Mouse (Mus musculus) thymus, adult 2 months (tissue): Measurements from ENCODE around the gene Ghr. TPM values are rescaled to one million over a fixed set of nuclear protein-coding genes. Genes with fewer than 3 reads are reported as not detected.

Experiments
- DNase-seq: peaks from one replicate; pipeline ENCODE4 v3.0.0; 2021
- H3K27ac ChIP-seq: fragments of 200-500 bp; 2 replicates; pipeline ENCODE4 v1.5.1; 2012; ENCODE audit warnings: low read length, control low read depth; ENCODE audit not compliant: control insufficient read depth, insufficient read depth
- H3K27me3 ChIP-seq: fragments of 200-500 bp; 2 replicates; pipeline ENCODE4 v1.6.1; 2012; ENCODE audit warnings: mild to moderate bottlenecking, low read length, moderate library complexity, mixed read lengths; ENCODE audit not compliant: control insufficient read depth, insufficient read depth
- H3K36me3 ChIP-seq: fragments of 200-500 bp; 2 replicates; pipeline ENCODE4 v1.6.1; 2012; ENCODE audit warnings: mild to moderate bottlenecking, low read length, moderate library complexity; ENCODE audit not compliant: control insufficient read depth, insufficient read depth
- H3K4me1 ChIP-seq: fragments of 200-500 bp; replicated peaks from 2 replicates; pipeline ENCODE4 v1.6.1; 2012; ENCODE audit warnings: low read length; ENCODE audit not compliant: control insufficient read depth, insufficient read depth
- H3K4me3 ChIP-seq: fragments of 200-500 bp; 2 replicates; pipeline ENCODE4 v1.5.1; 2012; ENCODE audit warnings: mild to moderate bottlenecking, low read length, control low read depth, moderate library complexity; ENCODE audit not compliant: control insufficient read depth, insufficient read depth
- CTCF ChIP-seq: fragments of 200-500 bp; IDR thresholded peaks from 2 replicates; pipeline ENCODE4 v1.5.1; 2012; ENCODE audit warnings: mild to moderate bottlenecking, control low read depth, low read length, moderate library complexity, borderline replicate concordance; ENCODE audit not compliant: control insufficient read depth, poor library complexity, insufficient read depth; ENCODE audit errors: extremely low read depth
- POLR2A ChIP-seq: fragments of 200-500 bp; IDR thresholded peaks from 2 replicates; pipeline ENCODE4 v1.6.1; 2012; ENCODE audit warnings: mild to moderate bottlenecking, low read length, control low read depth, moderate library complexity; ENCODE audit not compliant: control insufficient read depth, poor library complexity, insufficient read depth; ENCODE audit errors: extremely low read depth
- WGBS: fragments of 180-500 bp; shearing (Covaris S2); methylation state at CpG from one replicate; pipeline ENCODE4 v1.1.7; 2018; 5-methylcytosine and 5-hydroxymethylcytosine counted together
- polyA plus RNA-seq: library from polyadenylated mRNA; depleted of rRNA; stranded (reverse); fragments of >200 nt; gene quantifications from 2 replicates; pipeline ENCODE4 v1.2.3, GENCODE M21; 2012

The Ghr gene
- polyA plus RNA-seq, 1 experiment: 7.3 TPM

DNA sequence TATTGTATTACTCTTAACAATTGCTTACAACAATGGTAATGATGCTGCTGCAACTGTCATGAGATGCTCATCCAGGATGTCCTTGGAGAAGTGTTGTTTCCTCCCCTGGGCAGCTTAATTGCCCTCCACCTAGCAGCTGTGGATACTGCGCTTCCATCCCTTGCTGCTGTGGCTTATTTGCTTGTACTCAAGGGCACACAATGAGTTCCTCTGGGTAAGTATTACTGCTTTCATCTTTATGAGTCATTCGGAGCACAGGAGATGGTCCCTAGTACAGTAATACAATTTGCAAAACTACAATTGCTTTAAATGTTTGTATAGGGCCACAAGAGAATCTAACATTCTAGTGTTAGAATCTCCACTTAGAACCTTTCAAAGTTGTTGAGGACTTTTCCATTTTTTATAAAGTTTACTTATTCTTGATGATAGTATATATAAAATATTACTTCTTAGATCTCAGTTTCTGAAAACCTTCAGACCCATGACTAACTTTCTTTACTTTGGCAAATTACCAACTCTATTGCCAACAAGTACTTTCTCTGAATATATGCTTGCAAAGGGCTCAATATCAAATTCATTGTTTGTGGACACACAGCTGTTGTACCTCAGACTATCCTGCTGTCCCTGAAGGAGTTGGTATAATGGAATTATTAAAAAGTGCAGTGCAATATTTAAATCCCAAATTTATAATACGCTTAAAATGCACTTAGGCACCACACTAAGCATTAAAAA lies 185.8 kb downstream of the Ghr start:
- 92% methylated on average over 3 of the region's 3 CpGs for WGBS
- H3K36me3 ChIP-seq: no peaks in the 10 kb centered on the region
- no peak for DNase-seq
- TF ChIP-seq POLR2A (no peak), CTCF (no peak)
- no peak overlapping the region for H3K27ac ChIP-seq
- H3K27me3 ChIP-seq: no peaks in the 10 kb centered on the region
- no peak overlapping the region for H3K4me3 ChIP-seq
- no peaks in the 10 kb centered on the region for H3K4me1 ChIP-seq

DNA sequence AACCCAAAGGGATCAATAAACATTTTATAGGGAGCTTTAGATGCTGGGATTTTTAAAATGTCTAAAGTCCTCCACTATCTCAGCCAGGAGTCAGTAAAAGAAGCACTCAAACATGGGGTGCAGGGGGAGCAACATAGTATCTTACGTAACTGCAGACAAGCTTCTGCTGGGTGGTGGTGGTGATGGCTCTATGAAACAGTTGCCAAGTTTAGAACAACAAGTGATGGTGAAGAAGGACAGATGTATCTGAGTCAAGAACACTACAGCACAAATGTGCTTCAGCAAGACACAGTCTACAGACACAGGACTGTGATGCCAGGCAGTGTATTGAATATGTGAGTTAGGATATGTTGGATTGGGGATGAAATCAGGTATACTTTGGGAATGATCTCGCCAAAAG lies 187.1 kb downstream of the Ghr start:
- 88% methylated on average over 2 of the region's 2 CpGs for WGBS
- Histone ChIP-seq H3K27ac (no peak overlapping the region), H3K27me3 (no peaks in the 10 kb centered on the region)

DNA sequence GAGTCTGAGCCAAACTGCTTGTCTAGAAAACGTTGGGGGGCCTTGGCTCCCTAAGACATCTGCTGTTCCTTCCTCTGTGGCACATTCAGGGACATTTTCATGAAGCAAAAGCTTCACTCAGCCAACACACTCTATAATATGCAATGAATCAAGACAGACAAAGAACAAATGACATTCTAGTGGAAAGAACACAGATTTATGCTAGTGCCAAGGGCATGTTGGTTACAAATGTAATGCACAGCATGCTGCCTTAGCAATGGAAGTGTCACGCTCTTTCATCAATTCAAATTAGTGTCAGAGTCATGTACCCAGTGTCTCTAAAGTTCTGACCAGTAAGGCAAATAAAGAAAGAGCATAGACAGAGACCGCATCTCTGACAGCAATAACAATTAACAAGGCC lies 187.6 kb downstream of the Ghr start:
- H3K4me1 ChIP-seq: no peaks in the 10 kb centered on the region
- WGBS: 86% methylated on average over 3 of the region's 3 CpGs
- no peaks in the 10 kb centered on the region for H3K36me3 ChIP-seq
- no peaks in the 10 kb centered on the region for H3K27me3 ChIP-seq
- no peak overlapping the region for H3K27ac ChIP-seq
- no peak for DNase-seq
- TF ChIP-seq CTCF: no peak
- no peak for TF ChIP-seq POLR2A
- H3K4me3 ChIP-seq: no peak overlapping the region

More for the DNA sequence above, 187.1 kb downstream of the Ghr start:
- Histone ChIP-seq H3K36me3 (no peaks in the 10 kb centered on the region), H3K4me3 (no peak overlapping the region), H3K4me1 (no peaks in the 10 kb centered on the region)
- no peak for TF ChIP-seq CTCF
- no peak for TF ChIP-seq POLR2A
- no peak for DNase-seq

DNA sequence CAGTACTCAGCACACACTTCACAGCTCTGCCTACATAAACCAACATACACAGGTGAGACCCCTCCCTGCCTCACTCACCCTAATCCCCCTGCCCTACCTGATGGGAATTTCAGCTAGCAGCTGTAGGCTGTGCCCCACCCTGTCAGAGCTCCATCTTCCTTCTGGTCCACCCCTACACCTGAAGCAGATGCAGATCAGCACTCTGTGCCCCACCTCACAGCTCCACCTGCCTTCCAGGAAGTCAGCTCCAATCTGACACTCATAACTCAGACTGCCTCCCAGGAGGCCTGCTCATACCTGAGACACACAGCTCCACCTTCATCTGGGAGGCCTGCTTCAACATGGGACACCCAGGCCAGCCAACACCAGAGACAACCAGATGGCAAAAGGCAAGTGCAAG lies 192.6 kb downstream of the Ghr start:
- no peaks in the 10 kb centered on the region for H3K36me3 ChIP-seq
- H3K4me1 ChIP-seq: no peaks in the 10 kb centered on the region
- no peak for DNase-seq
- no peak for TF ChIP-seq CTCF
- TF ChIP-seq POLR2A: no peak
- no peak overlapping the region for H3K27ac ChIP-seq
- no peaks in the 10 kb centered on the region for H3K27me3 ChIP-seq
- no peak overlapping the region for H3K4me3 ChIP-seq

DNA sequence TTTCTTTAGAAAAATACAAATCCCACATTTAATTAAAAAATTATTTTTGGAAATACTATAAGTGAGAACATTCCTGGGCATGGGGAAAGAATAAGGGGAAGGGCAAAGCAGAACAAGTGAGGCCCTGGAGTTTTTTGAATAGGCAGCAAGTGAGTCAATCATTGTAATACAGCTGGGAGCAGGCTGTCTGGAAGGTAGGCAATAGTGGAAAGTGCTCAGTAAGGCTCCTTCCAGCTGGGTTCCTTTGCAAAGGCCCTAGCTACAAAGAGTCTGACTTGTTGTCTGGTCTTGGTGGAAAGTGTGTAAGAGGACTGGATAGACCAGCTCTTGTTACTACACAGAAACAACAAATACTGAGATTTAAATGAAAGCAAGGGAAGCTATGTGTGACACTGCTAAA lies 194.3 kb downstream of the Ghr start:
- no peak for DNase-seq

DNA sequence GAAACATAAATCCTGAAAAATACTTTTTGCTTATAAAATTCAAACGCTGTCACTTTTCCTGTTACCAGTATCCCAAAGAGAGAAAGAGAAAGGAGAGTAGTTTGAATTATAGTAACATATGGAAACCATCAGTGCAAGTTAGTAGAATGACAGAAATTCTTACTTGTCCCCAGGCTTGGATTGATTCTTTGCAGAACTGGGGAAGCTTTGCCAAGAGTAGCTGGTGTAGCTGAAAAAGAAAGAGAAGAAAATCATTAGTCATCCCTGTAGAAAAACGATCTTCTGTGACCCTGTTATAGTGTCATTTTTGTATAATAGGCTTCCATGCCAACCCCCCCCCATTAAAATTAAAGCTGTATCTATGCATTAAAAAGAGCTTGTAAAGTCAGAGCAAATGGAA lies 194.8 kb downstream of the Ghr start:
- 80% methylated on average over 2 of the region's 2 CpGs for WGBS
- TF ChIP-seq CTCF (no peak), POLR2A (no peak)

More for the DNA sequence above, 194.3 kb downstream of the Ghr start:
- no peak for TF ChIP-seq CTCF
- Histone ChIP-seq H3K36me3 (no peaks in the 10 kb centered on the region), H3K4me3 (no peak overlapping the region), H3K4me1 (no peaks in the 10 kb centered on the region), H3K27me3 (no peaks in the 10 kb centered on the region), H3K27ac (no peak overlapping the region)

DNA sequence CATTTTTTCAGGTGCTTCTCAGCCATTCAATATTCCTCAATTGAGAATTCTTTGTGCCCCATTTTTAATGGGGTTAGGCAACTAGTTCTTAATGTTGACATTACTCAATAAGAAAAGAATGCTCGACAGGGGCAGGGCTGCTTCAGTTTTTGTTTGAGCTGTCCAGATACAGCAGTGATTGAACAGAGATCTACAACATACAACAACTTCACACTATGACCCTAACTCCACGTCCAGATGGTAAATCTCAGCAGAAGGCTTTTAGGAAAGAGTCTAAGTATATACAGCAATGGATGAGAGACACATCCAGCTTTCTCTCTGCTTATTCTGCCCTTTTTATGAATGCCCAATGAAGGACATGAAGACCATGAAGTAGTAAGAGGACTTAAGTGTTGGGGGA lies 199.5 kb downstream of the Ghr start:
- Histone ChIP-seq H3K36me3 (no peaks in the 10 kb centered on the region), H3K4me3 (no peak overlapping the region), H3K4me1 (no peaks in the 10 kb centered on the region), H3K27ac (no peak overlapping the region), H3K27me3 (no peaks in the 10 kb centered on the region)
- 82% methylated on average over 2 of the region's 2 CpGs for WGBS
- DNase-seq: no peak
- TF ChIP-seq POLR2A (no peak), CTCF (no peak)

More for the DNA sequence above, 194.8 kb downstream of the Ghr start:
- no peaks in the 10 kb centered on the region for H3K27me3 ChIP-seq
- DNase-seq: no peak
- H3K27ac ChIP-seq: no peak overlapping the region
- no peaks in the 10 kb centered on the region for H3K36me3 ChIP-seq
- no peaks in the 10 kb centered on the region for H3K4me1 ChIP-seq
- no peak overlapping the region for H3K4me3 ChIP-seq
